Mouse (Mus musculus) G1E-ER4 (cell line): ENCODE results near the gene Tcp11. TPM values are rescaled to one million over a fixed set of nuclear protein-coding genes. Genes with fewer than 3 reads are reported as not detected.

Experiments used
- GATA1 ChIP-seq: IDR thresholded peaks from one replicate; pipeline ENCODE4 v1.8.0; 2012; ENCODE audit warnings: low read length, inconsistent platforms
- polyA plus RNA-seq: library from polyadenylated mRNA; stranded (reverse); fragments of >175 nt; gene quantifications from 2 replicates; pipeline ENCODE4 v1.2.3, GENCODE M21; 2012

Gene Tcp11
- polyA plus RNA-seq, 1 experiment, result not detected

- TF ChIP-seq GATA1, result no peak
These were observed 16.0 kb upstream of the Tcp11 start for GRCm38 (mm10) chr17:28096418-28096817.

DNA sequence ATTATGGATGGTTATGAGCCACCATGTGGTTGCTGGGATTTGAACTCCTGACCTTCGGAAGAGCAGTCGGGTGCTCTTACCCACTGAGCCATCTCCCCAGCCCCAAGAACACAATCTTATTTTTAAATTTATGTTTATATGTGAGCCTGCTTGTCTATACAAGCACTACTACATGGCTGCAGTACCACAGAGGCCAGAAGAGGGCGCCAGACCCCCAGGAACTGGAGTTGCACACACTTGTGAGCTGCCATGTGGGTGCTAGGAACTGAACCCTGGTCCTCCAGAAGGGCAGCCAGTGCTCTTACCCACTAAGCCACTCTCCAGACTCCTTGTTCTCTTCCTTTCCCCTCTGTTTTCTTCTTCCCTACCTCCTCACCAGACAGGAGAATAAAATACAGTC is 13.4 kb upstream of the Tcp11 start:
- TF ChIP-seq GATA1, result no peak

DNA sequence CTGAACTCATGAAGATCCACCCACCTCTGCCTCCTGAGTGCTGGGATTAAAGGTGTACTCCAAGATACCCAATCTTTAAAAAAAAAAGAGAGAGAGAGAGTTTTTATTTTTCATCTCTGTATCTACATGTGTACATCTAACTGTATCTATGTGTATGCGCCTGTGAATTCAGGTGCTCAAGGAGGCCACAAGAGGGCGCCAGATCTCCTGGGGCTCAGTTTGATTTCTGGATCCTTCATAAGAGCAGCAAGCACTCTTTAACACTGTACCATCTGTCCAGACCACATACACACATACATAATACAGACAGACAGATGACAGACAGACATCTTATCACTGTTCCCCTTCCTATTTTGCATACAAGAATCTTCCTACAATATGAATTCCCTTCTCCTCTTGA is 11.9 kb upstream of the Tcp11 start:
- TF ChIP-seq GATA1, result no peak

DNA sequence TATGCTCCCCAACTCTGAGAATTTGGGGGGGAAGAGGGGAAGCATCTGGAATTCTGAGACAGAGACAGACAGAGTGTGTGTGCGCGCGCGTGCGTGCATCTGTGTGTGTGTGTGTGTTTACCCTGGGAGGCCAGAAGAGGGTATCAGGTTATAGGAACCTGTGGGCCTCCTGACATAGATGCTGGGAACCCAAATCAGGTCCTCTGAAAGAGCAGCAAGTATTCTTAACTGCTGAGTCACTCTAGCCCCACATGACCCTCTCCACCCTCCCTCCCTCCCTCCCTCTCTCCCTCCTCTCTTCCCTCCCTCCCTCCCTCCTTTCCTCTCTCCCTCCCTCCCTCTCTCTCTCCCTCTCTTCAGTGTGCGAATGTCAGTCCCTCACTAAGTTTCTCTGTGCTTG is 8.3 kb upstream of the Tcp11 start:
- TF ChIP-seq GATA1, result no peak

DNA sequence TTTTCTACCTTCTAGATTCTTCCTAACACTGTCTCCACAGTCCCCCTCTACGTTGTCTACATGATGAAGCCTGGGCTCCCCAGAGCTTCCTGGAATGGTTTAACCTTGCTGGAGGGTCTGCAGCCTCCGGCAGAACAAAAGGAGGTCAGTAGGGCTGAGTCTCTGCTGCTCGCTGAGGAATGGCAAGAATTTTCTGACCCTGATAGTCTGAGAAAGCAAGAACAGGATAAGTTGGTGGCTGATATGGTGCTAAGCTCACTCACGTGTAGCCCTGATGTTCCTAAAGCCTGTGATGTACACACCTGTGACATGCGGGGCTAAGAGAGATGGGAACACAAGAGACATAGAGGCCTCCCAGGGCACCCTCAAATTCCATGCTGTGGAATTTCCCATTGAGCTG is 7.0 kb upstream of the Tcp11 start:
- TF ChIP-seq GATA1, result no peak

DNA sequence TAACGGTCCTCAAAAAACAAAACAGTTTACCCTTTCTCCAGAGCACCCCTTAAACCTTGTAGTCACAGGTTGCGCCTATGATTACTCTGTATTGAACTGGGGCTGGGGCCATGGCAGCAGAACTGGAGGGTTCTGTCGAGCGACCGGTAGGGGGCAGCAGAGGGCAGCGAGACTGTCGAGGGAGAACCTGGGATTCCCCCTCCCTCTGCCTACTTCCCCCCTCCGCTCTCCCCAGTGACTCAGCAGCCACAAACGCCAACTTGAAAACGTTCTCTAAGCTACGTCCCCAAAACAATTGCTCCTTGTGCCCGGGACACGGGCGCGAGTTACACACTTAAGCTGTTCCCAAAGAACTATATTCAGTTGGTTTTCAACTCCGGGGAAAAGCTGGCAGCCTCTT is 4.5 kb upstream of the Tcp11 start:
- no peak for TF ChIP-seq GATA1

DNA sequence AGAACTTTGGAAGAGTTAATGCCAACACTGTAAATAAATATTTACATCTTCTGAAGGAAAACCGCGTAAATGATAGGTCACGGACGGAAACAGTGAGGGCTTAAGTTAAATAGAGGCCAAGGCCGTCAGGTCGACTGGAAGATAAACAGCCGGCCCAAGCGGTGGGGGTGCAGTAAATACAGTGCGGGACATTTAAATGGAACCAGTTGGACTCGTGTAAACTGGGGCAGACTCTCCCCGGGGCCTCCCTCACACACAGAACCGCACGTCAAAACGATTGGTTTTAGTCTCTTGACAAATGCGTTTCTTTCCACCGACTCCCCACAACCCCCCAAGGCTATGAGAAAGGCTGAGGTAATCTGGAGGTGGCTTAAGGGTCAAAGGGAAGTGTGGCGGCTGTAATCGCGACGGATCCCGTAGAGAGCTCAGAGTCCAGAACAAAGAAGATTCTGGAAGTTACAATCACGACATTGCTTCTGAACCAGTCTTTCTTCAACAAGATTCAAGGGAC is 4.0 kb upstream of the Tcp11 start:
- no peak for TF ChIP-seq GATA1

GRCm38 (mm10) chr17:28082863-28083262 is 2.4 kb upstream of the Tcp11 start:
- no peak for TF ChIP-seq GATA1

GRCm38 (mm10) chr17:28081856-28082255 is 1.4 kb upstream of the Tcp11 start:
- TF ChIP-seq GATA1, result no peak

- no peak for TF ChIP-seq GATA1
These were observed 946 bp upstream of the Tcp11 start for GRCm38 (mm10) chr17:28081385-28081784.

- TF ChIP-seq GATA1, result no peak
These were observed 352 bp upstream of the Tcp11 start for GRCm38 (mm10) chr17:28080817-28081165.

- no peak for TF ChIP-seq GATA1
These were observed 821 bp downstream of the Tcp11 start for GRCm38 (mm10) chr17:28079618-28080017.

- no peak for TF ChIP-seq GATA1
These were observed 2.4 kb downstream of the Tcp11 start for GRCm38 (mm10) chr17:28078028-28078427.

DNA sequence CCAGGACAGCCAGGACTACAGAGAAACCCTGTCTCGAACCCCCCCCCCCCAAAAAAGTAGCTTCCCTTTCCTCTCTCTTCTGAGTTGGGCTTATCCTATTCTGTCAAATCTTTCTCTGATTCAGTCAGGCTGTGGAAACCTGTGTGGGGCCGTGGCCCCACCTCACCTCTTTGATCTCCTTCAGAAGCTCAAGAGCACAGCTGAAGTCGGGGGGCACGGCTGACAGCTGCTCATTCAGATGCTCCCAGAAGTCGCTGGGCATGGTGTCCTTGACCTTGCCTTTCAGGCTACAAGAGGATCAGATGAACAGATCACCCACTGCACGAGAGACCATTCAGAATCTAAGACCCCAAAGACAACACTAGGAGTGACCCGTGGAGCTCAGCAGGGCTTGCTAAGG is 6.0 kb downstream of the Tcp11 start:
- TF ChIP-seq GATA1, result no peak

- no peak for TF ChIP-seq GATA1
These were observed 7.7 kb downstream of the Tcp11 start for GRCm38 (mm10) chr17:28072730-28073129.

DNA sequence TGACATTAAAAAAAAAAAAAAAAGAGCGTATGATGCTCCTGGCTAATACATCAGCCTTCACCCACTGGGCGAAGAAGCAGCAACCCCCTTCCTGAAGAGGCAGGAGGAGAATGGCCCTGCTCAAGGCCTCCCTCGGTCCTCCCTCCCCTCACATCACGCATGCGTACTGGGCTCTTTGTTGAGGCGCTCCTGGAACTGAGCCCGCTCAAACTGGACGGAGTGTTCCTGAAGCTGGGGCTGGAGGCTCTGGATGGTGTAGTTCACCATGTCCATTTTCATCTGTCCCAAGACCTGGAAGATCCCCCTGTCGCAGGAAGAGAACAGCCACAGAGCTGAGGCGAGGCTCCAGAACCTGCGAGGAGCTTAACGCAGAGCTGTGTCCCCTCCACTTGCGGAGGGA is 10.2 kb downstream of the Tcp11 start:
- no peak for TF ChIP-seq GATA1

- TF ChIP-seq GATA1, result no peak
These were observed 11.0 kb downstream of the Tcp11 start for GRCm38 (mm10) chr17:28069446-28069845.

DNA sequence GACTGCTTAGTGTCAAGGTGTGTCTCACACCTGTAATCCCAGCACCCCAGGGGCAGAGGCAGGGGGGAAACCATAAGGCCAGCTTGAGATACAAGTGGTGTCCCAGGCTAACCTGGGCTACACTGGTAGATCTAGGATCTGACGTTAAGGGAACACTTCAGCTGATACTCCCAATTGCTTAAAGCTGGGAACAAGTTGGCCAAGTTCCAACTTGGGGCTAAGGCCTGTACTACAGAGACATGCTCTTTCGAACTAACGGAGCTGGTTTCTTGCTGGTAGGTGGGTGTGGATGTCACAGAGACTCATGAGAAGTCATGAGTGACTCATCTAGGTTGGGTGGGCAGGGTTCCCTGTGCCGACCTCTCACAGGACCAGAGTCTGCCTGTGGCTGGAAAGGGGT is 13.1 kb downstream of the Tcp11 start:
- no peak for TF ChIP-seq GATA1
